Mouse (Mus musculus): ENCODE data around the gene Gm49380.

Gene Gm49380

GRCm38 (mm10) chr9:44017846-44018245 is 95.5 kb downstream of the Gm49380 start:
- no peak for DNase-seq (ENCODE audit: low spot score in 2 of 2)
